ENCODE assay signal across 29 mouse cellular contexts in the genomic region with DNA sequence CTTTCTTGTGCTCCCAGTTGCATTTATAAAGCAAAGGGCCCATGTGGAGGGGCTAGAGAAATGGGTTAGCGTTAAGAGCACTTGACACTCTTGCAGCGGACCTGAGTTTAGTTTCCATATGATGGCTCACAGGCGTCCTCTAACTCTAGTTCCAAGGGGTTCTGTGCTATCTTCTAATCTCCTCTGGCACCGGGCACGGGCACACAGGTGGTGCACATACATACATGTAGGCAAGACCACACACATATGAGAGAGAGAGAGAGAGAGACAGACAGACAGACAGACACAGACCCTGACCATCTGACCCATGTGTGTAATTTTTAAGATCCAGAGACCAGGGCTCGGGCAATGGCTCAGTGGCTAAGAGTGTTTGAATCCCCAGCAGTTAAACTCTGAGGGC. TPM values are rescaled to one million over a fixed set of nuclear protein-coding genes. Genes with fewer than 3 reads are reported as not detected.
DNase-seq lines count a peak whose midpoint lies in the region; ATAC-seq and TF ChIP-seq lines count a peak whose summit lies in the region.
"Had no signal": no experiment of that assay in that cellular context is flagged by ENCODE, and none has a peak within 500 bp of the region (broad histone marks: within the 10 kb centered on the region; RNA-seq: fewer than 3 reads in every experiment).

No protein-coding gene starts in this region.

- peaks cover 5% of the 10 kb centered on the region for H3K36me3 ChIP-seq in heart, embryonic 12.5 days
- no peaks in the 10 kb centered on the region for H3K36me3 ChIP-seq in heart, adult 2 months (ENCODE audit: control insufficient read depth, insufficient read depth, low read length)
- H3K36me3 ChIP-seq in liver, embryonic 12.5 days = peaks cover 48% of the 10 kb centered on the region
- H3K36me3 ChIP-seq: forebrain, embryonic 15.5 days; lung, embryonic 15.5 days had no signal

- no peaks in the 10 kb centered on the region for H3K79me2 ChIP-seq in heart, adult 2 months (replicated peaks; ENCODE audit: control insufficient read depth, insufficient read depth, low read length)

- H3K4me2 ChIP-seq in heart, embryonic 12.5 days = no peak overlapping the region
- peak overlapping the region; percentile 72 for H3K4me2 ChIP-seq in liver, embryonic 12.5 days
- H3K4me2 ChIP-seq: embryonic facial prominence, embryonic 12.5 days; forebrain, embryonic 15.5 days; lung, embryonic 15.5 days; neural tube, embryonic 13.5 days had no signal

- TF ChIP-seq CTCF in heart, adult 2 months (IDR thresholded peaks at IDR 0.05) = no peak
- TF ChIP-seq CTCF in bone marrow, adult 2 months (IDR thresholded peaks at IDR 0.05; ENCODE audit: control insufficient read depth, insufficient read depth, low read length) = no peak

- H3K27me3 ChIP-seq in heart, embryonic 12.5 days (replicated peaks) = no peaks in the 10 kb centered on the region
- H3K27me3 ChIP-seq in heart, adult 2 months (ENCODE audit: control insufficient read depth, insufficient read depth, low read length) = no peaks in the 10 kb centered on the region
- H3K27me3 ChIP-seq in liver, embryonic 12.5 days (replicated peaks) = no peaks in the 10 kb centered on the region
- H3K27me3 ChIP-seq: embryonic facial prominence, embryonic 12.5 days; forebrain, embryonic 15.5 days; lung, embryonic 15.5 days; neural tube, embryonic 13.5 days; Patski had no signal

- WGBS in heart, embryonic 12.5 days = 80% methylated on average over 6 of the region's 6 CpGs
- WGBS in heart, adult 2 months = 88% methylated on average over 6 of the region's 6 CpGs
- WGBS in bone marrow, adult 2 months = 68% methylated on average over 6 of the region's 6 CpGs
- 50% methylated on average over 6 of the region's 6 CpGs for WGBS in liver, embryonic 12.5 days (ENCODE audit: insufficient replicate concordance)

- no peak overlapping the region for H3K4me3 ChIP-seq in heart, embryonic 12.5 days
- H3K4me3 ChIP-seq in heart, adult 2 months = no peak overlapping the region
- no peak overlapping the region for H3K4me3 ChIP-seq in bone marrow, adult 2 months (replicated peaks; ENCODE audit: control insufficient read depth, low read depth, low read length)
- peak overlapping the region; percentile 34 for H3K4me3 ChIP-seq in liver, embryonic 12.5 days
- H3K4me3 ChIP-seq: embryonic facial prominence, embryonic 12.5 days; forebrain, embryonic 15.5 days; hindbrain, embryonic 10.5 days; left cerebral cortex, adult 2 months; lung, embryonic 15.5 days; midbrain, embryonic 10.5 days; myocyte; neural tube, embryonic 13.5 days had no signal

- no peak overlapping the region for H3K9ac ChIP-seq in heart, embryonic 12.5 days
- no peak overlapping the region for H3K9ac ChIP-seq in heart, adult 2 months (ENCODE audit: low read depth, low read length)
- H3K9ac ChIP-seq in liver, embryonic 12.5 days = peak overlapping the region; percentile 59
- H3K9ac ChIP-seq: embryonic facial prominence, embryonic 12.5 days; forebrain, embryonic 15.5 days; lung, embryonic 15.5 days; neural tube, embryonic 13.5 days had no signal

- no peaks in the 10 kb centered on the region for H3K9me3 ChIP-seq in heart, embryonic 12.5 days (replicated peaks)
- H3K9me3 ChIP-seq in liver, embryonic 12.5 days (replicated peaks) = no peaks in the 10 kb centered on the region
- H3K9me3 ChIP-seq: embryonic facial prominence, embryonic 12.5 days; forebrain, embryonic 15.5 days; hindbrain, embryonic 10.5 days; lung, embryonic 15.5 days; midbrain, embryonic 10.5 days; neural tube, embryonic 13.5 days had no signal

- DNase-seq in heart, adult 2 months = no peak
- no peak for DNase-seq in layer of hippocampus, adult 11-12 months (ENCODE audit: low spot score)
- DNase-seq in T-cell, adult 2 months (ENCODE audit: low spot score) = no peak
- DNase-seq in cerebellum, postnatal 36 days = no peak
- DNase-seq: adrenal gland, adult 2 months; cerebellum, adult 11-12 months; cerebellum, postnatal 10 days; gastrocnemius, postnatal 10 days; kidney, adult 11 months; kidney, postnatal 4 days; lung, postnatal 36 days; right cerebral cortex, adult 18-20 months; thymus, postnatal 14 days had no signal

- intact Hi-C loops in heart, adult 2 months (cut with DNase I) = no loop called here

- no peak for ATAC-seq in heart, embryonic 12.5 days (ENCODE audit: insufficient number of reproducible peaks, low FRiP score)
- ATAC-seq in liver, embryonic 12.5 days = peak; percentile 46
- ATAC-seq in megakaryocyte progenitor cell, adult 5-6 weeks (replicated peaks; ENCODE audit: poor library complexity) = peak; percentile 6; the same call in 1 of the 2 replicates
- ATAC-seq: CD4-positive, CD25-positive, alpha-beta regulatory T cell, adult 4 months; forebrain, embryonic 15.5 days; hindbrain, postnatal 0 days; midbrain, embryonic 16.5 days; Patski had no signal

- peaks cover 39% of the 10 kb centered on the region for H3K4me1 ChIP-seq in heart, embryonic 12.5 days (replicated peaks)
- peaks cover 5% of the 10 kb centered on the region for H3K4me1 ChIP-seq in heart, adult 2 months (ENCODE audit: control insufficient read depth, insufficient read depth, low read length)
- no peaks in the 10 kb centered on the region; the same call in 1 of the 2 replicates for H3K4me1 ChIP-seq in bone marrow, adult 2 months (ENCODE audit: control insufficient read depth, insufficient read depth, low read length)
- peaks cover 73% of the 10 kb centered on the region for H3K4me1 ChIP-seq in liver, embryonic 12.5 days
- H3K4me1 ChIP-seq: embryonic facial prominence, embryonic 12.5 days; forebrain, embryonic 15.5 days; hindbrain, embryonic 10.5 days; lung, embryonic 15.5 days; neural tube, embryonic 13.5 days had no signal

- TF ChIP-seq POLR2A in heart, adult 2 months (IDR thresholded peaks at IDR 0.05; ENCODE audit: insufficient read depth, low read depth, low read length) = no peak
- no peak for TF ChIP-seq POLR2A in bone marrow, adult 2 months (IDR thresholded peaks at IDR 0.05; ENCODE audit: borderline replicate concordance, control insufficient read depth, low read depth, low read length)

- no peak for TF ChIP-seq EP300 in heart, adult 2 months (IDR thresholded peaks at IDR 0.05; ENCODE audit: insufficient read depth, low read depth, low read length)

- H3K27ac ChIP-seq in heart, embryonic 12.5 days (ENCODE audit: poor library complexity, severe bottlenecking) = 0 out of 2 replicates have a peak overlapping the region, but pooled peaks have one; percentile 23
- no peak overlapping the region for H3K27ac ChIP-seq in heart, adult 2 months
- peak overlapping the region; percentile 52; the same call in 1 of the 2 replicates for H3K27ac ChIP-seq in bone marrow, adult 2 months (ENCODE audit: control insufficient read depth, insufficient read depth, low read depth, low read length, poor library complexity)
- peak overlapping the region; percentile 91 for H3K27ac ChIP-seq in liver, embryonic 12.5 days
- H3K27ac ChIP-seq: embryonic facial prominence, embryonic 12.5 days; forebrain, embryonic 15.5 days; hindbrain, embryonic 10.5 days; hindbrain, postnatal 0 days; left cerebral cortex, adult 2 months; lung, embryonic 15.5 days; midbrain, embryonic 10.5 days; neural tube, embryonic 13.5 days had no signal

RNA-seq across cellular contexts. Expression of a gene that starts 27.9 kb away (rescaled TPM):
- polyA plus RNA-seq in heart, embryonic 12.5 days (2016; fragmentation: Nextera tagmentation; extraction: Ambion mirVana) = 9.8 and 11.6 TPM in 2 replicates
- 10 to 100 TPM; 15.3 to 15.7 TPM for total RNA-seq in heart, adult 2 months (2021)
- 4.7 and 9.1 TPM in 2 replicates for polyA plus RNA-seq in heart, adult 2 months (2012; rRNA removed)
- polyA plus RNA-seq in bone marrow, adult 2 months (2011; ENCODE audit: insufficient read depth, insufficient read length, low replicate concordance, missing spikeins) = 12.5 and 13.4 TPM in 2 replicates
- 16.3 and 16.6 TPM in 2 replicates for polyA plus RNA-seq in liver, embryonic 12.5 days (2016; fragmentation: Nextera tagmentation; extraction: Ambion mirVana)
- total RNA-seq in megakaryocyte progenitor cell, adult 5-6 weeks (2015) = 30.0 and 43.0 TPM in 2 replicates
- 27.8 and 35.8 TPM in 2 replicates for total RNA-seq in megakaryocyte progenitor cell, adult 5-6 weeks (2017)

RNA-seq across cellular contexts. Expression of a gene that starts 32.3 kb away (rescaled TPM):
- 17.3 and 20.2 TPM in 2 replicates for polyA plus RNA-seq in heart, embryonic 12.5 days (2016; fragmentation: Nextera tagmentation; extraction: Ambion mirVana)
- 1 to 10 TPM; 8.0 to 8.2 TPM for total RNA-seq in heart, adult 2 months (2021)
- 17.8 and 29.8 TPM in 2 replicates for polyA plus RNA-seq in heart, adult 2 months (2012; rRNA removed)
- polyA plus RNA-seq in bone marrow, adult 2 months (2011; ENCODE audit: insufficient read depth, insufficient read length, low replicate concordance, missing spikeins) = 24.3 and 26.1 TPM in 2 replicates
- 49.7 and 50.3 TPM in 2 replicates for polyA plus RNA-seq in liver, embryonic 12.5 days (2016; fragmentation: Nextera tagmentation; extraction: Ambion mirVana)
- 32.9 and 36.0 TPM in 2 replicates for total RNA-seq in megakaryocyte progenitor cell, adult 5-6 weeks (2015)
- 28.6 and 31.4 TPM in 2 replicates for total RNA-seq in megakaryocyte progenitor cell, adult 5-6 weeks (2017)

RNA-seq across cellular contexts. Expression of a gene that starts 59.4 kb away (rescaled TPM):
- 100.0 and 100 TPM in 2 replicates for polyA plus RNA-seq in heart, embryonic 12.5 days (2016; fragmentation: Nextera tagmentation; extraction: Ambion mirVana)
- total RNA-seq in heart, adult 2 months (2021) = 10 to 100 TPM; 18.0 to 19.4 TPM
- polyA plus RNA-seq in heart, adult 2 months (2012; rRNA removed) = 7.7 and 11.5 TPM in 2 replicates
- polyA plus RNA-seq in bone marrow, adult 2 months (2011; ENCODE audit: insufficient read depth, insufficient read length, low replicate concordance, missing spikeins) = 43.4 and 44.5 TPM in 2 replicates
- 116 and 121 TPM in 2 replicates for polyA plus RNA-seq in liver, embryonic 12.5 days (2016; fragmentation: Nextera tagmentation; extraction: Ambion mirVana)
- total RNA-seq in megakaryocyte progenitor cell, adult 5-6 weeks (2015) = 98.5 and 113 TPM in 2 replicates
- 158 and 175 TPM in 2 replicates for total RNA-seq in megakaryocyte progenitor cell, adult 5-6 weeks (2017)
